Mouse (Mus musculus): ENCODE data around the gene Rxrb.
A peak's percentile ranks its signal among the peaks of the same experiment; 100 is the strongest.
"Not testable (repeated sequence)": the region's sequence is repeated elsewhere in the genome, so short reads cannot be mapped to it uniquely, and the experiment has no call there.

Rxrb gene

GRCm38 (mm10) chr17:34031465-34032173 is at the start of gene Rxrb, which contains the start of gene Slc39a7:
Gene Rxrb (plus strand): TSS chr17:34031812.
Gene Slc39a7 (minus strand): TSS chr17:34031682.
- peak; percentile 94 to 95 for DNase-seq (ENCODE audit: low spot score in 2 of 2)

GRCm38 (mm10) chr17:33982136-33982535 is 49.5 kb upstream of the Rxrb start:
- not testable (repeated sequence) for DNase-seq (ENCODE audit: low spot score in 2 of 2)

GRCm38 (mm10) chr17:33991788-33992664 is 39.6 kb upstream of the Rxrb start:
- no peak for DNase-seq (ENCODE audit: low spot score in 2 of 2)

- DNase-seq (ENCODE audit: low spot score in 2 of 2), result no peak
Measured at GRCm38 (mm10) chr17:33994959-33995358, 36.7 kb upstream of the Rxrb start.

GRCm38 (mm10) chr17:33995651-33996050 is 36.0 kb upstream of the Rxrb start:
- no peak for DNase-seq (ENCODE audit: low spot score in 2 of 2)

- DNase-seq (ENCODE audit: low spot score in 2 of 2), result not testable (repeated sequence)
Measured at GRCm38 (mm10) chr17:33997025-33997424, 34.6 kb upstream of the Rxrb start.

GRCm38 (mm10) chr17:33998697-33999096 is 32.9 kb upstream of the Rxrb start:
- not testable (repeated sequence) for DNase-seq (ENCODE audit: low spot score in 2 of 2)

- DNase-seq (ENCODE audit: low spot score in 2 of 2), result no peak
Measured at GRCm38 (mm10) chr17:33999341-34000149, 32.1 kb upstream of the Rxrb start.

GRCm38 (mm10) chr17:34000150-34000537 is 31.5 kb upstream of the Rxrb start, which contains the start of gene H2-K1:
Gene H2-K1 (minus strand): TSS chr17:34000347.
- peak; percentile 49 to 65 for DNase-seq (ENCODE audit: low spot score in 2 of 2)

- not testable (repeated sequence) for DNase-seq (ENCODE audit: low spot score in 2 of 2)
Measured at GRCm38 (mm10) chr17:34000796-34001195, 30.8 kb upstream of the Rxrb start.

GRCm38 (mm10) chr17:34003426-34003825 is 28.2 kb upstream of the Rxrb start:
- DNase-seq (ENCODE audit: low spot score in 2 of 2), result no peak

- no peak for DNase-seq (ENCODE audit: low spot score in 2 of 2)
Measured at GRCm38 (mm10) chr17:34006570-34006969, 25.0 kb upstream of the Rxrb start.

GRCm38 (mm10) chr17:34010156-34010555 is 21.5 kb upstream of the Rxrb start:
- no peak for DNase-seq (ENCODE audit: low spot score in 2 of 2)

GRCm38 (mm10) chr17:34013436-34013835 is 18.2 kb upstream of the Rxrb start:
- DNase-seq (ENCODE audit: low spot score in 2 of 2), result no peak

GRCm38 (mm10) chr17:34021539-34022413 is 9.8 kb upstream of the Rxrb start:
- DNase-seq (ENCODE audit: low spot score in 2 of 2), result no peak

GRCm38 (mm10) chr17:34022414-34022783 is 9.2 kb upstream of the Rxrb start:
- DNase-seq (ENCODE audit: low spot score in 2 of 2), result no peak

- DNase-seq (ENCODE audit: low spot score in 2 of 2), result no peak
Measured at GRCm38 (mm10) chr17:34022987-34023386, 8.6 kb upstream of the Rxrb start.

GRCm38 (mm10) chr17:34023678-34024077 is 7.9 kb upstream of the Rxrb start:
- DNase-seq (ENCODE audit: low spot score in 2 of 2), result no peak

- DNase-seq (ENCODE audit: low spot score in 2 of 2), result peak; percentile 83 to 85
Measured at GRCm38 (mm10) chr17:34024317-34024821, 7.2 kb upstream of the Rxrb start, which contains the start of gene Ring1. Gene Ring1 (minus strand): TSS chr17:34024680.
